Mouse (Mus musculus) limb, embryonic 14.5 days (tissue): ENCODE results near the gene Nudcd3. TPM values are rescaled to one million over a fixed set of nuclear protein-coding genes. Genes with fewer than 3 reads are reported as not detected.

Experiments used
- ATAC-seq: fragments of 200-750 bp; cut with Nextera tagmentation; 2 replicates; pipeline ENCODE4 v1.8.0; 2017; ENCODE audit warnings: low read depth, moderate number of reproducible peaks, moderate TSS enrichment; ENCODE audit not compliant: low FRiP score
- DNase-seq: peaks from one replicate; pipeline ENCODE4 v3.0.0-alpha.2; 2015; ENCODE audit warnings: low spot score
- H3K27ac ChIP-seq: fragments of 300-500 bp; sonication (generic); replicated peaks from 2 replicates; pipeline ENCODE4 v1.5.1; 2014; ENCODE audit warnings: low read depth, mild to moderate bottlenecking, low read length, moderate library complexity, mixed read lengths
- H3K27me3 ChIP-seq: fragments of 300-500 bp; sonication (generic); 2 replicates; pipeline ENCODE4 v1.6.1; 2014; ENCODE audit warnings: low read length, mixed read lengths; ENCODE audit not compliant: control insufficient read depth, insufficient read depth
- H3K36me3 ChIP-seq: fragments of 300-500 bp; sonication (generic); 2 replicates; pipeline ENCODE4 v1.6.1; 2014; ENCODE audit warnings: mild to moderate bottlenecking, low read length, moderate library complexity, mixed read lengths; ENCODE audit not compliant: control insufficient read depth, insufficient read depth
- H3K4me1 ChIP-seq: fragments of 300-500 bp; sonication (generic); 2 replicates; pipeline ENCODE4 v1.6.1; 2014; ENCODE audit warnings: antibody characterized with exemption, low read length, mixed read lengths; ENCODE audit not compliant: control insufficient read depth, insufficient read depth
- H3K4me2 ChIP-seq: fragments of 300-500 bp; sonication (generic); replicated peaks from 2 replicates; pipeline ENCODE4 v1.6.1; 2014; ENCODE audit warnings: low read depth, mild to moderate bottlenecking, low read length, moderate library complexity; ENCODE audit not compliant: severe bottlenecking
- H3K4me3 ChIP-seq: fragments of 300-500 bp; sonication (generic); replicated peaks from 2 replicates; pipeline ENCODE4 v1.5.1; 2014; ENCODE audit warnings: low read length
- H3K9ac ChIP-seq: fragments of 300-500 bp; sonication (generic); 2 replicates; pipeline ENCODE4 v1.6.1; 2014; ENCODE audit warnings: mild to moderate bottlenecking, low read depth, low read length, moderate library complexity; ENCODE audit not compliant: severe bottlenecking
- H3K9me3 ChIP-seq: fragments of 300-500 bp; sonication (generic); 2 replicates; pipeline ENCODE4 v1.6.1; 2016; ENCODE audit warnings: low read length; ENCODE audit not compliant: control insufficient read depth
- POLR2A ChIP-seq: fragments of 200-500 bp; IDR thresholded peaks from 2 replicates; pipeline ENCODE4 v1.8.0; 2012; ENCODE audit warnings: inconsistent platforms, mild to moderate bottlenecking, moderate library complexity, borderline replicate concordance; ENCODE audit not compliant: insufficient read depth, insufficient read length; ENCODE audit errors: extremely low read depth
- WGBS: fragments of 180-500 bp; shearing (Covaris S2); extraction: QIAGEN DNeasy Blood & Tissue Kit; methylation state at CpG from one replicate; pipeline ENCODE4 v1.1.7; 2014; 5-methylcytosine and 5-hydroxymethylcytosine counted together
- polyA plus RNA-seq, 2 experiments: library from polyadenylated mRNA; depleted of rRNA in 1 of 2; stranded (reverse) in 1 of 2; unstranded in 1 of 2; fragments of >200 nt; fragmentation: Nextera tagmentation in 1 of 2; extraction: Ambion mirVana in 1 of 2; gene quantifications; 2 replicates each; pipeline versions ENCODE4 v1.2.1 to v1.2.3; 2012 to 2014

Gene Nudcd3
- polyA plus RNA-seq, 2 experiments: 32.1 to 45.9 TPM

DNA sequence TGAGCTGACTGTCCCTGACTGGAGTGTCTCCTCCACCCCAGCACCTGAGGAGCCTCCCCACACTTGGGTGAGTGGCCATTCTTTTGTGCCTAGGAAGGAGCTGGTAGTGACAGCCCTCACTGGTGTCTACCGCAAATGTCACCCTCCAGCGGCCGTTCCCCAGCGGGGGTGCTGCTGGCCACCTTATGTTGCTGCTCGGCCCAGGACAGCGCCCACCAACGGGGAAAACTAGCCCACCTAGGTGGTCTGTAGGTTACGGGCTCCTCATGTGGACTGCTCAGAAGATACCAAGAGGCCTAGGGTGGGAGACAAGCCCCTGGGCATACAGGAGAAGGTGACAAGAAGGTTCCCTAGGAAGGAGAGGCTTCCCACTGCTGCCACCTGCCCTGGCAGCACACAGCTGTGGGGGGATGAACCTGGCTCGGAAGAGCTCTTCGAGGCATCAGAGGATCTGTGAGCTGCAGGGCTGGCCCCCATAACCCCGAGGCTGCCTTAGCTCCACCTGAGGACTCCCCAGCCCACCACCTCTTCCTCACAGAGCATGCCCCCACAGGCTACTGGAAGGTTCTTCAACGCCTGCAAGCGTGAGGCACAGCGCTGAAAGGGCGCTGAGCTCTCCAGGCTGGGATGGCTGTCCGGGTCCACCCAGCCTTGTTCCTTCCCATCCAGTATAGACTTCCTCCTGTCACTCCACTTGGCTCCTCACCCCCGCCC lies 136.6 kb downstream of the Nudcd3 start:
- H3K4me1 ChIP-seq: peaks cover 5% of the 10 kb centered on the region; the same call in 1 of the 2 replicates
- ATAC-seq (no peak), DNase-seq (no peak)
- peaks cover 65% of the 10 kb centered on the region for H3K27me3 ChIP-seq
- no peak overlapping the region for H3K4me3 ChIP-seq
- no peak overlapping the region for H3K27ac ChIP-seq
- TF ChIP-seq POLR2A: no peak
- H3K9me3 ChIP-seq: no peaks in the 10 kb centered on the region
- H3K4me2 ChIP-seq: no peak overlapping the region
- H3K9ac ChIP-seq: no peak overlapping the region
- no peaks in the 10 kb centered on the region for H3K36me3 ChIP-seq
- 42% methylated on average over 17 of the region's 17 CpGs for WGBS

DNA sequence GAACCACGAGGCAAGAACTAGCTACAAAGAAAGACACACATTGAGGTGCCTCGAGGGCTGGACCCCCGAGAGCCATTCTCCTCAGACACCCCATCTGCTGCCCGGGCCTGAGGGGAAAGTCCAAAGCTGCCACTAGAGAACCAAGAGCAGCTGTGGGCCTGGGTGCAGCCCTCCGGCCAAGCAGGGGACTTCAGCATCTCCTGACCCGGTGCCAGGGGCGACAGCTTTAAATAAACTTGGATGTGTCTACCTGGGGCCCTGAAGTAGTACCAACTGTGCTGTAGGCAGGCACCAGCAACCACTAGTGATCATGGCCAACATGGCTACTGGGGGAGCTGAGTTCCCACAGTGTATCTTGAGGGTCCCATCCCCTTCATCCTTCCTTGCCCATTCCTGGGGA lies 137.2 kb downstream of the Nudcd3 start:
- ATAC-seq (no peak), DNase-seq (no peak)
- peaks cover 63% of the 10 kb centered on the region for H3K27me3 ChIP-seq
- peaks cover 5% of the 10 kb centered on the region; the same call in 1 of the 2 replicates for H3K4me1 ChIP-seq
- no peaks in the 10 kb centered on the region for H3K9me3 ChIP-seq
- no peak overlapping the region for H3K4me3 ChIP-seq
- H3K9ac ChIP-seq: no peak overlapping the region
- 80% methylated on average over 7 of the region's 7 CpGs for WGBS
- H3K36me3 ChIP-seq: no peaks in the 10 kb centered on the region
- H3K4me2 ChIP-seq: no peak overlapping the region
- TF ChIP-seq POLR2A: no peak
- H3K27ac ChIP-seq: no peak overlapping the region

DNA sequence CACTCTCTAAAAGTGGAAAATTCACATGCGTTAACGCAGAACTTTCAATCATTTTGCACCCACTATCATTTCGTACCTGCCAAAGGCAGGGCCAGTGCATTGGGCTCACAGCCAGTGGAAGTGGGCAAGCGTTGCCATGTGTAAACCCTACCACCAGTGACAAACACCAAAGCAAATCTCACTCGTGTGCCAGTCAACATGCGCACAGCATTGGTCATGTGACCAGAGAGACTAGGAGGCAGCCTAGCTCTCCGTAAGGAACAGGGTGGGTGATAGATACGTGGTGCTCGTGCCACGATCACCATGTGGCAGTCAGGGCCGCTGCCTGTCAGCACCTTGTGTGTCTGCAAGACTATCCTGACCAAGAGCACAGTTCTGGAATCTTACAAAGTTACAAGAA lies 137.9 kb downstream of the Nudcd3 start:
- Histone ChIP-seq H3K27ac (no peak overlapping the region), H3K4me1 (peaks cover 5% of the 10 kb centered on the region; the same call in 1 of the 2 replicates), H3K36me3 (no peaks in the 10 kb centered on the region), H3K9ac (no peak overlapping the region), H3K4me2 (no peak overlapping the region), H3K4me3 (no peak overlapping the region), H3K27me3 (peaks cover 56% of the 10 kb centered on the region), H3K9me3 (no peaks in the 10 kb centered on the region)
- ATAC-seq (no peak), DNase-seq (no peak)
- WGBS: 87% methylated on average over 11 of the region's 11 CpGs
- no peak for TF ChIP-seq POLR2A

DNA sequence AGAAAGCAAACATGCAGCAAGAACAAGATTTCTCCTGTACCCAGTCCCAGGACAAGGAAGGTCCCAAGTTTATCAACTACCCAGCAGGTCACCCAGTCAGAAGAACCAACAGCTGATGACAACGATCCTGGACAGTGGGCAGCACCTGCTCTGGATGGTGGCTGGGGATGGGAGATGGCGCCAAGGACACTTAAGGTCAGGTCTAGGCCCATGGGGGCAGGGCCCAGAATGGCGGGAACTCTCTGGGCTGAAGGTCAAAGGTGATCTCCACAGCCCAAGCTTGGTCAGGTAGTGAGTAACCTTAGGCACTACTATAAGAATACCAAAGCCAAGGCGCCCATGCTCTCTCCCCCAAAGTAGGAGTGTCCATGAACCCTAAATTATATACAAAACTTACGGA lies 138.3 kb downstream of the Nudcd3 start:
- no peak overlapping the region for H3K4me3 ChIP-seq
- peaks cover 51% of the 10 kb centered on the region for H3K27me3 ChIP-seq
- no peak for DNase-seq
- no peaks in the 10 kb centered on the region for H3K9me3 ChIP-seq
- no peak for TF ChIP-seq POLR2A
- H3K9ac ChIP-seq: no peak overlapping the region
- H3K36me3 ChIP-seq: no peaks in the 10 kb centered on the region
- ATAC-seq: no peak
- H3K4me2 ChIP-seq: no peak overlapping the region
- no peak overlapping the region for H3K27ac ChIP-seq
- H3K4me1 ChIP-seq: peaks cover 5% of the 10 kb centered on the region; the same call in 1 of the 2 replicates
- 81% methylated on average over 5 of the region's 5 CpGs for WGBS

DNA sequence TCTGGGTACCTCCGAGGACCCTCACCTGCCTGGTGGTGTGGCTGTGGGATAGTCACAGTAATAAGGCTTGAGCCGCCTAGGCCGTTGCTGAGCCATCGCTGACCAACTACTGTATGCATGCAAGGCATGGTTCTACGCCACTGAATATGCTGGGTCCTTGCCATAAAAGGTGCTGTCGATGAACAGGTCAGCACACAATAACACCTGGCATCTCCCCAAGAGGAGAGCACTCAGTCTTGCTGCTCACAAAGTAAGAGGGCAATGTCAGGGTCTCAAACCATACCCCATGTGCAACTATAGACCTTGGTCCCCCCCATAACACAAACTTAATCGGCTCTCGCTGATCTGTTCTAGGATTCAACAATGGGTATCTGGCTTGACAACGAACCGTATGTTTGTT lies 141.1 kb downstream of the Nudcd3 start:
- Histone ChIP-seq H3K9me3 (no peaks in the 10 kb centered on the region), H3K4me1 (no peaks in the 10 kb centered on the region), H3K27me3 (peaks cover 25% of the 10 kb centered on the region), H3K27ac (no peak overlapping the region), H3K4me2 (no peak overlapping the region), H3K36me3 (no peaks in the 10 kb centered on the region), H3K9ac (no peak overlapping the region), H3K4me3 (no peak overlapping the region)
- WGBS: 92% methylated on average over 10 of the region's 10 CpGs
- no peak for ATAC-seq
- DNase-seq: no peak
- no peak for TF ChIP-seq POLR2A

Other genes starting within 250 kb of the Nudcd3 start
- 79.0 and 81.0 TPM in 2 replicates for gene Ykt6, start 244.7 kb downstream of the Nudcd3 start, polyA plus RNA-seq (2012; rRNA removed)
- 33.2 and 34.8 TPM in 2 replicates for gene Ykt6, start 244.7 kb downstream of the Nudcd3 start, polyA plus RNA-seq (2014; fragmentation: Nextera tagmentation; extraction: Ambion mirVana)
- 3.1 and 3.5 TPM in 2 replicates for gene Camk2b, start 134.1 kb downstream of the Nudcd3 start, polyA plus RNA-seq (2012; rRNA removed)
- 1.5 TPM in 2 replicates for gene Camk2b, start 134.1 kb downstream of the Nudcd3 start, polyA plus RNA-seq (2014; fragmentation: Nextera tagmentation; extraction: Ambion mirVana)
- 0.23 and 0.30 TPM in 2 replicates for gene A730071L15Rik, start 386 bp downstream of the Nudcd3 start, polyA plus RNA-seq (2012; rRNA removed)
- gene A730071L15Rik, start 386 bp downstream of the Nudcd3 start, polyA plus RNA-seq (2014; fragmentation: Nextera tagmentation; extraction: Ambion mirVana): 0.48 and 0.76 TPM in 2 replicates
- gene Npc1l1, start 29.7 kb upstream of the Nudcd3 start, polyA plus RNA-seq (2012; rRNA removed): 0.23 and 0.46 TPM in 2 replicates
- 0.15 and 0.25 TPM in 2 replicates for gene Npc1l1, start 29.7 kb upstream of the Nudcd3 start, polyA plus RNA-seq (2014; fragmentation: Nextera tagmentation; extraction: Ambion mirVana)
- 62.9 and 71.2 TPM in 2 replicates for gene Ddx56, start 67.4 kb upstream of the Nudcd3 start, polyA plus RNA-seq (2012; rRNA removed)
- 92.4 and 93.4 TPM in 2 replicates for gene Ddx56, start 67.4 kb upstream of the Nudcd3 start, polyA plus RNA-seq (2014; fragmentation: Nextera tagmentation; extraction: Ambion mirVana)
- gene Tmed4, start 74.5 kb upstream of the Nudcd3 start, polyA plus RNA-seq (2012; rRNA removed): 132 and 137 TPM in 2 replicates
- gene Tmed4, start 74.5 kb upstream of the Nudcd3 start, polyA plus RNA-seq (2014; fragmentation: Nextera tagmentation; extraction: Ambion mirVana): 108 and 120 TPM in 2 replicates
- 59.2 and 66.3 TPM in 2 replicates for gene Ogdh, start 91.2 kb upstream of the Nudcd3 start, polyA plus RNA-seq (2012; rRNA removed)
- 79.4 and 86.6 TPM in 2 replicates for gene Ogdh, start 91.2 kb upstream of the Nudcd3 start, polyA plus RNA-seq (2014; fragmentation: Nextera tagmentation; extraction: Ambion mirVana)
- gene Zmiz2, start 188.7 kb upstream of the Nudcd3 start, polyA plus RNA-seq (2012; rRNA removed): 34.1 and 47.4 TPM in 2 replicates
- 12.4 and 12.9 TPM in 2 replicates for gene Zmiz2, start 188.7 kb upstream of the Nudcd3 start, polyA plus RNA-seq (2014; fragmentation: Nextera tagmentation; extraction: Ambion mirVana)
- 2,776 and 3,384 TPM in 2 replicates for gene Ppia, start 215.0 kb upstream of the Nudcd3 start, polyA plus RNA-seq (2012; rRNA removed)
- 4,586 and 4,744 TPM in 2 replicates for gene Ppia, start 215.0 kb upstream of the Nudcd3 start, polyA plus RNA-seq (2014; fragmentation: Nextera tagmentation; extraction: Ambion mirVana)
- 203 and 273 TPM in 2 replicates for gene H2afv, start 244.0 kb upstream of the Nudcd3 start, polyA plus RNA-seq (2012; rRNA removed)
- gene H2afv, start 244.0 kb upstream of the Nudcd3 start, polyA plus RNA-seq (2014; fragmentation: Nextera tagmentation; extraction: Ambion mirVana): 548 and 588 TPM in 2 replicates